8 mouse cellular contexts compared by ENCODE assay signal in the genomic region with DNA sequence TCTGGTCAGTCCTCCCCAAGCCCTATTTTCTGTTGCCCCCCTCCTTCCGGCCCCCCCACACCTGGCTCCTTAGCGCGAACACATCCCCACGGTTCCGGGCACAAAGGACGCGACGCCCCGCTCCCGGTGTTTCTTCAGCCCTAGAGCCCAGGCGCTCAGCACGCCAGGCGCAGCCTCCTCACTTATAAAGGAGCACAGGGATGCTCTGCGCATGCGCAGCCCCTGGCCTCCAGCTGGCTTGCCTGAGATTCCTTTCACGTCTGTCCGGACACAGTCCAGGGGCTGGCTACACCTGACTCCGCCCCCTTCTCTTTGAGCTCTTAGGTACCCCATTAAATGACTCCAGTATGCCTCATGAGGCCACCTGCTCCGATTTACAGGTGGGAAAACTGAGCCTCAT. TPM values are rescaled to one million over a fixed set of nuclear protein-coding genes. Genes with fewer than 3 reads are reported as not detected.
DNase-seq lines count a peak whose midpoint lies in the region; ATAC-seq lines count a peak whose summit lies in the region.

A gene (minus strand): TSS at position 207 of the 400 bp plus-strand sequence.

- no peak within 1 kb of the TSS for H3K27ac ChIP-seq in embryonic facial prominence, embryonic 14.5 days (replicated peaks; ENCODE audit: low read depth, low read length)
- peak within 1 kb of the TSS; percentile 99 for H3K27ac ChIP-seq in hindbrain, embryonic 13.5 days
- peak within 1 kb of the TSS; percentile 84 for H3K27ac ChIP-seq in midbrain, embryonic 10.5 days (replicated peaks)

- DNase-seq in Muller cell, postnatal 12 days (ENCODE audit: inconsistent ontology term): peak; percentile 50
- DNase-seq in adrenal gland, postnatal 36 days: peak; percentile 67 to 79
- peak; percentile 86 for DNase-seq in embryonic facial prominence, embryonic 14.5 days (ENCODE audit: low spot score)
- DNase-seq in layer of hippocampus, postnatal 14 days (ENCODE audit: low spot score in 2 of 2): peak; percentile 92 to 93
- DNase-seq in midbrain, embryonic 10.5 days (ENCODE audit: low spot score): peak; percentile 87
- peak; percentile 51 for DNase-seq in splenic B cell, adult 2 months (ENCODE audit: low read depth, low spot score)

- peaks cover 47% of the 10 kb centered on the region for H3K27me3 ChIP-seq in embryonic facial prominence, embryonic 14.5 days (replicated peaks; ENCODE audit: control insufficient read depth, insufficient read depth, low read length)
- peaks cover 25% of the 10 kb centered on the region for H3K27me3 ChIP-seq in hindbrain, embryonic 13.5 days
- H3K27me3 ChIP-seq in midbrain, embryonic 10.5 days (ENCODE audit: low read depth, poor library complexity, severe bottlenecking): peaks cover 65% of the 10 kb centered on the region
- no peaks in the 10 kb centered on the region for H3K27me3 ChIP-seq in splenic B cell, adult 2 months (ENCODE audit: control insufficient read depth, insufficient read depth, low read length, poor library complexity, severe bottlenecking)

- H3K9me3 ChIP-seq in embryonic facial prominence, embryonic 14.5 days (ENCODE audit: control insufficient read depth, low read length): no peaks in the 10 kb centered on the region
- H3K9me3 ChIP-seq in hindbrain, embryonic 13.5 days: no peaks in the 10 kb centered on the region
- H3K9me3 ChIP-seq in midbrain, embryonic 10.5 days (replicated peaks): no peaks in the 10 kb centered on the region

- H3K36me3 ChIP-seq in embryonic facial prominence, embryonic 14.5 days (ENCODE audit: control insufficient read depth, insufficient read depth, low read length): no peaks in the 10 kb centered on the region
- H3K36me3 ChIP-seq in hindbrain, embryonic 13.5 days: peaks cover 5% of the 10 kb centered on the region
- no peaks in the 10 kb centered on the region; the same call in 1 of the 2 replicates for H3K36me3 ChIP-seq in midbrain, embryonic 10.5 days
- H3K36me3 ChIP-seq in splenic B cell, adult 2 months (ENCODE audit: control insufficient read depth, insufficient read depth, low read length, poor library complexity, severe bottlenecking): no peaks in the 10 kb centered on the region

- 1% methylated on average over 19 of the region's 19 CpGs for WGBS in embryonic facial prominence, embryonic 14.5 days
- WGBS in hindbrain, embryonic 13.5 days: under 1% methylated on average over 19 of the region's 19 CpGs
- 1% methylated on average over 19 of the region's 19 CpGs for WGBS in midbrain, embryonic 10.5 days

- H3K4me3 ChIP-seq in embryonic facial prominence, embryonic 14.5 days (ENCODE audit: low read depth, low read length): peak within 1 kb of the TSS; percentile 19
- peak within 1 kb of the TSS; percentile 74 for H3K4me3 ChIP-seq in hindbrain, embryonic 13.5 days
- H3K4me3 ChIP-seq in midbrain, embryonic 10.5 days: peak within 1 kb of the TSS; percentile 65

- peak within 1 kb of the TSS; percentile 51 for H3K9ac ChIP-seq in embryonic facial prominence, embryonic 14.5 days (ENCODE audit: low read depth, low read length)
- peak within 1 kb of the TSS; percentile 95 for H3K9ac ChIP-seq in hindbrain, embryonic 13.5 days

- H3K4me2 ChIP-seq in embryonic facial prominence, embryonic 14.5 days (ENCODE audit: low read depth, low read length): peak within 1 kb of the TSS; percentile 48
- H3K4me2 ChIP-seq in hindbrain, embryonic 13.5 days: peak within 1 kb of the TSS; percentile 89

- ATAC-seq in embryonic facial prominence, embryonic 14.5 days (ENCODE audit: low read depth): peak; percentile 65
- ATAC-seq in hindbrain, embryonic 13.5 days (ENCODE audit: low FRiP score): peak; percentile 69
- ATAC-seq in activated CD4-positive, CD25-positive, alpha-beta regulatory T cell, adult 4 months: no peak

- H3K4me1 ChIP-seq in embryonic facial prominence, embryonic 14.5 days (ENCODE audit: control insufficient read depth, insufficient read depth, low read length): no peaks in the 10 kb centered on the region
- H3K4me1 ChIP-seq in hindbrain, embryonic 13.5 days (replicated peaks): peaks cover 26% of the 10 kb centered on the region
- peaks cover 35% of the 10 kb centered on the region for H3K4me1 ChIP-seq in midbrain, embryonic 10.5 days

RNA-seq across cellular contexts. Expression of the gene that starts here (rescaled TPM):
- under 1 TPM; 0.23 to 0.46 TPM for total RNA-seq in adrenal gland, postnatal 36 days (2021)
- polyA plus RNA-seq in embryonic facial prominence, embryonic 14.5 days (2014; fragmentation: Nextera tagmentation; extraction: Ambion mirVana): 1.1 and 1.2 TPM in 2 replicates
- polyA plus RNA-seq in hindbrain, embryonic 13.5 days (2015; fragmentation: Nextera tagmentation; extraction: Ambion mirVana): 128 and 135 TPM in 2 replicates
- 100 to 1,000 TPM; 371 to 387 TPM for total RNA-seq in layer of hippocampus, postnatal 14 days (2021)
- 14.4 and 44.7 TPM in 2 replicates for polyA plus RNA-seq in midbrain, embryonic 10.5 days (2016; fragmentation: Nextera tagmentation; extraction: Ambion mirVana)
- polyA plus RNA-seq in activated CD4-positive, CD25-positive, alpha-beta regulatory T cell, adult 4 months (2017; shearing (Covaris generic)): not detected

Comparison
In these comparisons a context has a peak if more than half of its experiments do, and no peak if none do; other contexts are left out.
1. RNA of the gene that starts here (total RNA-seq): 371 to 387 TPM in layer of hippocampus, postnatal 14 days; 0.23 to 0.46 TPM in adrenal gland, postnatal 36 days; every median in the first group is over 100 times any median in the second.
2. Peak in DNase-seq in adrenal gland, postnatal 36 days; RNA of the gene not detected or under 1 TPM.
3. H3K4me3 ChIP-seq: peak in every context shown above with its lines; median percentile 74 in hindbrain, embryonic 13.5 days; 65 in midbrain, embryonic 10.5 days; 19 in embryonic facial prominence, embryonic 14.5 days.
4. Peak in every context shown above with its lines, with median percentiles within 50 percentile points of each other: DNase-seq.